ENCODE assay signal across 7 mouse cellular contexts in the genomic region with DNA sequence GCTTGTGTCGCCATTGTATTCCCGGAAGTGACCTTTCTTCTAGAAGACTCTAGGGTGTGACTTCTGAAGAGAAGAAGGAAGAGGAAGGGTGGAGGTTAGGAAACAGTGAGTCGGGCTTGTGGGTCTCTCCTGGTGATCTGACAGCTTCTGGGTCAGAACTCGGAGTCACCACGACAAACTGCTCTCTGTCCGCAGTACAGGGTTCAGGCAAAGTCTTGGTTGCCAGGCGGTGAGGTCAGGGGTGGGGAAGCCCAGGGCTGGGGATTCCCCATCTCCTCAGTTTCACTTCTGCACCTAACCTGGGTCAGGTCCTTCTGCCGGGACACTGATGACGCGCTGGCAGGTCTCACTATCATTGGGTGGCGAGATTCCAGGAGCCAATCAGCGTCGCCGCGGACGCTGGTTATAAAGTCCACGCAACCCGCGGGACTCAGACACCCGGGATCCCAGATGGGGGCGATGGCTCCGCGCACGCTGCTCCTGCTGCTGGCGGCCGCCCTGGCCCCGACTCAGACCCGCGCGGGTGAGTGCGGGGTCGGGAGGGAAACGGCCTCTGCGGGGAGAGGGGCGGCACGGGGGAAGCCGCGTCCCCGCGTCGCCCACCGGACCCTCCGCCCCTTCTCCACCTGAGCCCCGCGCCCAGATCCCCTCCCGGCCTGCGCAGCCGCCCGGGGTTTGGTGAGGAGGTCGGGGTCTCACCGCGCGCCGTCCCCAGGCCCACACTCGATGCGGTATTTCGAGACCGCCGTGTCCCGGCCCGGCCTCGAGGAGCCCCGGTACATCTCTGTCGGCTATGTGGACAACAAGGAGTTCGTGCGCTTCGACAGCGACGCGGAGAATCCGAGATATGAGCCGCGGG. TPM values are rescaled to one million over a fixed set of nuclear protein-coding genes. Genes with fewer than 3 reads are reported as not detected.
DNase-seq lines count a peak whose midpoint lies in the region; ATAC-seq lines count a peak whose summit lies in the region.

A gene (plus strand): TSS at position 67 of the 859 bp plus-strand sequence.

- H3K4me3 ChIP-seq in embryonic facial prominence, embryonic 11.5 days (ENCODE audit: low read depth, low read length) = peak within 1 kb of the TSS; percentile 54
- peak within 1 kb of the TSS; percentile 60 for H3K4me3 ChIP-seq in limb, embryonic 11.5 days (ENCODE audit: low read depth, low read length)
- peak within 1 kb of the TSS; percentile 59 for H3K4me3 ChIP-seq in midbrain, embryonic 14.5 days (replicated peaks; ENCODE audit: low read depth, low read length)

- peak within 1 kb of the TSS; percentile 95 for H3K4me2 ChIP-seq in embryonic facial prominence, embryonic 11.5 days (ENCODE audit: low read depth, low read length)
- peak within 1 kb of the TSS; percentile 95 for H3K4me2 ChIP-seq in limb, embryonic 11.5 days (ENCODE audit: low read depth, severe bottlenecking)
- H3K4me2 ChIP-seq in midbrain, embryonic 14.5 days (ENCODE audit: low read length) = peak within 1 kb of the TSS; percentile 88

- no peaks in the 10 kb centered on the region for H3K9me3 ChIP-seq in embryonic facial prominence, embryonic 11.5 days (replicated peaks; ENCODE audit: control insufficient read depth, low read length)
- no peaks in the 10 kb centered on the region for H3K9me3 ChIP-seq in limb, embryonic 11.5 days (ENCODE audit: control insufficient read depth, low read length)
- H3K9me3 ChIP-seq in midbrain, embryonic 14.5 days (ENCODE audit: control insufficient read depth, low read length) = no peaks in the 10 kb centered on the region

- H3K4me1 ChIP-seq in embryonic facial prominence, embryonic 11.5 days (ENCODE audit: control insufficient read depth, insufficient read depth, low read length) = no peaks in the 10 kb centered on the region
- no peaks in the 10 kb centered on the region for H3K4me1 ChIP-seq in limb, embryonic 11.5 days (ENCODE audit: control insufficient read depth, insufficient read depth, low read length)
- no peaks in the 10 kb centered on the region for H3K4me1 ChIP-seq in midbrain, embryonic 14.5 days (ENCODE audit: control insufficient read depth, insufficient read depth, low read length)

- peak; percentile 100 for DNase-seq in adrenal gland, postnatal 14 days
- peak; percentile 86 for DNase-seq in embryonic facial prominence, embryonic 11.5 days (ENCODE audit: low spot score)
- peak; percentile 100 for DNase-seq in heart, adult 11 months
- peak; percentile 99 for DNase-seq in kidney, adult 18-20 months
- DNase-seq in limb, embryonic 11.5 days (ENCODE audit: low spot score) = peak; percentile 92
- peak; percentile 95 for DNase-seq in midbrain, embryonic 14.5 days
- DNase-seq in spleen, adult 18-20 months = peak; percentile 100

- H3K36me3 ChIP-seq in embryonic facial prominence, embryonic 11.5 days (replicated peaks; ENCODE audit: control insufficient read depth, insufficient read depth, low read depth, low read length) = no peaks in the 10 kb centered on the region
- no peaks in the 10 kb centered on the region for H3K36me3 ChIP-seq in limb, embryonic 11.5 days (ENCODE audit: control insufficient read depth, insufficient read depth, low read length)
- H3K36me3 ChIP-seq in midbrain, embryonic 14.5 days (ENCODE audit: control insufficient read depth, insufficient read depth, low read length) = no peaks in the 10 kb centered on the region

- H3K27me3 ChIP-seq in embryonic facial prominence, embryonic 11.5 days (ENCODE audit: control insufficient read depth, insufficient read depth, low read length) = peaks cover 19% of the 10 kb centered on the region
- H3K27me3 ChIP-seq in limb, embryonic 11.5 days (ENCODE audit: control insufficient read depth, insufficient read depth, low read length) = peaks cover 31% of the 10 kb centered on the region
- peaks cover 4% of the 10 kb centered on the region; the same call in 1 of the 2 replicates for H3K27me3 ChIP-seq in midbrain, embryonic 14.5 days (ENCODE audit: control insufficient read depth, insufficient read depth, low read length)

- peak; percentile 83 for ATAC-seq in embryonic facial prominence, embryonic 11.5 days (replicated peaks; ENCODE audit: insufficient number of reproducible peaks, low FRiP score, low TSS enrichment, low read depth)
- peak; percentile 89 for ATAC-seq in limb, embryonic 11.5 days (ENCODE audit: insufficient number of reproducible peaks, low FRiP score, low TSS enrichment, low read depth)
- ATAC-seq in midbrain, embryonic 14.5 days (ENCODE audit: low FRiP score, low TSS enrichment) = peak; percentile 90

- no peak within 1 kb of the TSS for H3K27ac ChIP-seq in embryonic facial prominence, embryonic 11.5 days (replicated peaks; ENCODE audit: low read depth, low read length)
- H3K27ac ChIP-seq in limb, embryonic 11.5 days (replicated peaks; ENCODE audit: low read depth, low read length) = no peak within 1 kb of the TSS
- H3K27ac ChIP-seq in midbrain, embryonic 14.5 days (replicated peaks; ENCODE audit: low read depth, low read length) = no peak within 1 kb of the TSS

- H3K9ac ChIP-seq in embryonic facial prominence, embryonic 11.5 days (replicated peaks; ENCODE audit: low read length) = peak within 1 kb of the TSS; percentile 52
- H3K9ac ChIP-seq in limb, embryonic 11.5 days (ENCODE audit: low read length) = peak within 1 kb of the TSS; percentile 47; the same call in 1 of the 2 replicates
- peak within 1 kb of the TSS; percentile 66 for H3K9ac ChIP-seq in midbrain, embryonic 14.5 days (replicated peaks; ENCODE audit: low read length)

- WGBS in embryonic facial prominence, embryonic 11.5 days = 2% methylated on average over 72 of the region's 73 CpGs
- 2% methylated on average over 60 of the region's 73 CpGs for WGBS in limb, embryonic 11.5 days
- under 1% methylated on average over 71 of the region's 73 CpGs for WGBS in midbrain, embryonic 14.5 days

RNA-seq across cellular contexts. Expression of the gene that starts here (rescaled TPM):
- 93.3 and 154 TPM in 2 replicates for total RNA-seq in adrenal gland, postnatal 14 days (2021)
- polyA plus RNA-seq in embryonic facial prominence, embryonic 11.5 days (2014; fragmentation: Nextera tagmentation; extraction: Ambion mirVana) = 18.8 and 24.0 TPM in 2 replicates
- polyA plus RNA-seq in limb, embryonic 11.5 days (2014; fragmentation: Nextera tagmentation; extraction: Ambion mirVana) = 15.7 and 16.3 TPM in 2 replicates
- 68.5 and 74.3 TPM in 2 replicates for polyA plus RNA-seq in midbrain, embryonic 14.5 days (2014; fragmentation: Nextera tagmentation; extraction: Ambion mirVana)
